Mouse (Mus musculus) midbrain, embryonic 16.5 days (tissue): ENCODE results near the gene Ppm1j. TPM values are rescaled to one million over a fixed set of nuclear protein-coding genes. Genes with fewer than 3 reads are reported as not detected.

ENCODE experiments used
- ATAC-seq: fragments of 200-750 bp; cut with Nextera tagmentation; 2 replicates; pipeline ENCODE4 v1.8.0; 2017; ENCODE audit warnings: moderate TSS enrichment
- H3K27ac ChIP-seq: fragments of 300-500 bp; sonication (generic); 2 replicates; pipeline ENCODE4 v1.5.1; 2014; ENCODE audit warnings: mild to moderate bottlenecking, low read length, mixed read lengths
- H3K27me3 ChIP-seq: fragments of 300-500 bp; sonication (generic); 2 replicates; pipeline ENCODE4 v1.6.1; 2014; ENCODE audit warnings: low read depth, low read length, mixed read lengths; ENCODE audit not compliant: control insufficient read depth, insufficient read depth
- H3K36me3 ChIP-seq: fragments of 300-500 bp; sonication (generic); 2 replicates; pipeline ENCODE4 v1.6.1; 2014; ENCODE audit warnings: mild to moderate bottlenecking, low read length, moderate library complexity, mixed read lengths; ENCODE audit not compliant: control insufficient read depth, insufficient read depth
- H3K4me1 ChIP-seq: fragments of 300-500 bp; sonication (generic); 2 replicates; pipeline ENCODE4 v1.6.1; 2014; ENCODE audit warnings: mild to moderate bottlenecking, low read length, mixed read lengths; ENCODE audit not compliant: control insufficient read depth, insufficient read depth
- H3K4me2 ChIP-seq: fragments of 300-500 bp; sonication (generic); 2 replicates; pipeline ENCODE4 v1.6.1; 2014; ENCODE audit warnings: mild to moderate bottlenecking, low read length, mixed read lengths
- H3K4me3 ChIP-seq: fragments of 300-500 bp; sonication (generic); 2 replicates; pipeline ENCODE4 v1.5.1; 2014; ENCODE audit warnings: low read depth, mild to moderate bottlenecking, low read length, moderate library complexity, mixed read lengths
- H3K9ac ChIP-seq: fragments of 300-500 bp; sonication (generic); 2 replicates; pipeline ENCODE4 v1.6.1; 2014; ENCODE audit warnings: low read depth, low read length, mixed read lengths
- H3K9me3 ChIP-seq: fragments of 300-500 bp; sonication (generic); replicated peaks from 2 replicates; pipeline ENCODE4 v1.6.1; 2014; ENCODE audit warnings: mild to moderate bottlenecking, low read length, mixed read lengths; ENCODE audit not compliant: control insufficient read depth, poor library complexity, severe bottlenecking
- WGBS: fragments of 180-500 bp; shearing (Covaris S2); extraction: QIAGEN DNeasy Blood & Tissue Kit; methylation state at CpG from one replicate; pipeline ENCODE4 v1.1.7; 2014; 5-methylcytosine and 5-hydroxymethylcytosine counted together
- polyA plus RNA-seq: library from polyadenylated mRNA; unstranded; fragments of >200 nt; fragmentation: Nextera tagmentation; extraction: Ambion mirVana; gene quantifications from 2 replicates; pipeline ENCODE4 v1.2.1, GENCODE M21; 2015

Ppm1j gene
- polyA plus RNA-seq, 1 experiment from 2014 or later, result 1.1 TPM

DNA sequence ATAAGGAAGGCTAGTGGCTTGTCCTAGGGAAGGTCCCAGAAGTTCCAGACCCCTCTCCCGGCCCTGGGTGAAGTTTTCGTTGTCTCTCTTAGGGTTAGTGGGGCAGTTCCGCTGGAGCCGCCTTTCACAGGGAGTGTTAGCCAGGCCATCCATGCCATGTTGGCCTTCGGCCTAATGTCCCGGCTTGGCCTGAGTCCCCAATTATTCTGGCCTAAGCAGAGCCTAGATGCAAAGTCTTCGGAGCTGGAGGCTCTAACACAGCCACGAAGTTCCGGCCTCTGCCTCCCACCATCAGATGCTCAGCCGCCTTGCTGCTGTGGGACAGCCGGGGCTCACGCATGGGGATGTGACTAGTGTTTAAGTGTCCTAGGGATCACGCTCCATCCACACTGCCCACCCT is 9.0 kb downstream of the Ppm1j start:
- ATAC-seq, result no peak
- Histone ChIP-seq H3K27ac (no peak overlapping the region), H3K9me3 (no peaks in the 10 kb centered on the region), H3K4me2 (peak overlapping the region; percentile 76), H3K4me3 (peak overlapping the region; percentile 42), H3K27me3 (peaks cover 12% of the 10 kb centered on the region), H3K4me1 (no peaks in the 10 kb centered on the region), H3K36me3 (no peaks in the 10 kb centered on the region), H3K9ac (no peak overlapping the region)
- whole genome bisulfite sequencing, result 45% methylated on average over 13 of the region's 13 CpGs

DNA sequence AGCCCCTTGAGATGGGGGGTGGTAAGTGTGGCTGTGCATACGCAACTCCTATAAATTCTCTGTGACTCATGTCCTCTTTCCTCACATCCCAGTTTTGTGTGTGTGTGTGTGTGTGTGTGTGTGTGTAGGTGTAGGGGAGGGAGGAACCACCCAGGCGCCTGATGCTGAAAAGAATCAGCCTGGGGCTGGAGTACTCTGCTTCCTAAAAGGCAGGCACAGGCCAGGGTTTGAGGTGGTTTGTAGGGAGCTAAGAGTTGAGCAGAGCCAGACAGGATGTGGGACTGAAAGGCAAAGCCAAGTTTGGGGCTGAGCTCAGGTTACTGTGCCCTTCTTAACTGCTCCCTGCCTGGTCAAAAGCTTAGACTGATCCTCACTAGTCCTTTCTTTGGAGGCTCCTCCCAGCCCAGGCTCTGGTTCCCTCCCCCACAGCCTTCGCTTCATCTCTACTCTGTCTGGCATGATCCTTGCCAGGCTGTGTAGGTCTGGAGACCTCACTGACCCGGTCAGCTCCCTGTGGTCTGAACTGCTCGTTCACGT is 9.6 kb downstream of the Ppm1j start:
- H3K4me2 ChIP-seq, result peak overlapping the region; percentile 76
- no peaks in the 10 kb centered on the region for H3K4me1 ChIP-seq
- H3K9me3 ChIP-seq, result no peaks in the 10 kb centered on the region
- peaks cover 7% of the 10 kb centered on the region for H3K27me3 ChIP-seq
- no peaks in the 10 kb centered on the region for H3K36me3 ChIP-seq
- H3K9ac ChIP-seq, result no peak overlapping the region
- no peak overlapping the region for H3K27ac ChIP-seq
- 31% methylated on average over 6 of the region's 6 CpGs for WGBS
- H3K4me3 ChIP-seq, result no peak overlapping the region
- ATAC-seq, result no peak

DNA sequence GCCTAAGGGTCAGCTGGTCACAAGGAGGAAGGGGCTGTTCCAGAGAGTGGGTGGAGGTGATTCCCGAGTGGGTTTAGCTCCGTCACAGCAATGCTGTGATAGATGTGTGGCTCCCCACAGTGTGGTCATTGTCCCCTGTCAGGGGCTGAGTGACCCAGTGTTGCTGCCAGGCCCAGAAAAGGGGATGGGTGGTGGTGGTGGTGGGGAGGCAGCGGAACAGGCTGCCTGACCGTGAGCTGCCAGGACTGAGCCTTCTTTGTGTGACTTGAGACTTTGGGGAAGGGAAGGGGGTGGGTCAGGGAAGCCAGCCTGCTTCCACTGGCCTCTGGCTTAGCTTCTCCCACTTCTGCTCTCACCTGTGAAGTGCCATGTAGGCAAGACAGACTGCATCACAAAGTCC is 10.2 kb downstream of the Ppm1j start:
- Histone ChIP-seq H3K36me3 (no peaks in the 10 kb centered on the region), H3K9me3 (no peaks in the 10 kb centered on the region), H3K4me1 (no peaks in the 10 kb centered on the region), H3K27ac (no peak overlapping the region), H3K4me3 (no peak overlapping the region), H3K27me3 (peaks cover 7% of the 10 kb centered on the region), H3K9ac (no peak overlapping the region), H3K4me2 (peak overlapping the region; percentile 76)
- ATAC-seq, result no peak
- WGBS, result 20% methylated on average over 4 of the region's 4 CpGs

DNA sequence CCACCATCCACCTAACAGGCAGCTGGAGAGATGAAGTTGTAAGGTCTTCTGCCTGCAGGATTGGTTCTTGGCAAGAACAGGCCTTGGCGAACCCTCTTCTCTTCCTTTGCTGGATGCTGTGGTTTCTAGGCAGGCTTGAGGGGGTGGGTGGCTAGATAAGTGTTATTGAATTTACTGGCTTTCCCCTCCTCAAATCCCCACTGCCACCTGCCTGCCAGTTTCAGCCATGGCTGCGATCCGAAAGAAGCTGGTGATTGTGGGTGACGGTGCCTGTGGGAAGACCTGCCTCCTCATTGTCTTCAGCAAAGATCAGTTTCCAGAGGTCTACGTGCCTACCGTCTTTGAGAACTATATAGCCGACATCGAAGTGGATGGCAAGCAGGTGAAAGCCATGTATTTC is 10.8 kb downstream of the Ppm1j start:
- no peak for ATAC-seq
- H3K36me3 ChIP-seq, result no peaks in the 10 kb centered on the region
- no peak overlapping the region for H3K9ac ChIP-seq
- H3K4me2 ChIP-seq, result no peak overlapping the region
- WGBS, result 94% methylated on average over 8 of the region's 8 CpGs
- no peaks in the 10 kb centered on the region for H3K9me3 ChIP-seq
- peaks cover 7% of the 10 kb centered on the region for H3K27me3 ChIP-seq
- no peaks in the 10 kb centered on the region for H3K4me1 ChIP-seq
- H3K4me3 ChIP-seq, result no peak overlapping the region
- no peak overlapping the region for H3K27ac ChIP-seq

- Histone ChIP-seq H3K4me2 (no peak overlapping the region), H3K9me3 (no peaks in the 10 kb centered on the region), H3K4me3 (no peak overlapping the region), H3K27me3 (peaks cover 7% of the 10 kb centered on the region; the same call in 1 of the 2 replicates), H3K4me1 (no peaks in the 10 kb centered on the region), H3K9ac (no peak overlapping the region), H3K36me3 (no peaks in the 10 kb centered on the region), H3K27ac (no peak overlapping the region)
- ATAC-seq, result no peak
- 81% methylated on average over 15 of the region's 15 CpGs for WGBS
Measured at GRCm38 (mm10) chr3:104792360-104793270, 11.8 kb downstream of the Ppm1j start.

GRCm38 (mm10) chr3:104793871-104794828 is 13.3 kb downstream of the Ppm1j start:
- H3K27me3 ChIP-seq, result peaks cover 5% of the 10 kb centered on the region; the same call in 1 of the 2 replicates
- H3K4me1 ChIP-seq, result no peaks in the 10 kb centered on the region
- no peaks in the 10 kb centered on the region for H3K36me3 ChIP-seq
- no peak overlapping the region for H3K4me3 ChIP-seq
- WGBS, result 59% methylated on average over 20 of the region's 20 CpGs
- no peaks in the 10 kb centered on the region for H3K9me3 ChIP-seq
- ATAC-seq, result peak; percentile 63
- H3K9ac ChIP-seq, result no peak overlapping the region
- H3K4me2 ChIP-seq, result no peak overlapping the region
- no peak overlapping the region for H3K27ac ChIP-seq

- Histone ChIP-seq H3K4me1 (no peaks in the 10 kb centered on the region), H3K4me2 (no peak overlapping the region), H3K9ac (no peak overlapping the region), H3K36me3 (no peaks in the 10 kb centered on the region), H3K27me3 (no peaks in the 10 kb centered on the region), H3K9me3 (no peaks in the 10 kb centered on the region), H3K27ac (no peak overlapping the region), H3K4me3 (no peak overlapping the region)
- WGBS, result 81% methylated on average over 11 of the region's 12 CpGs
- ATAC-seq, result no peak
Measured at GRCm38 (mm10) chr3:104794953-104795470, 14.2 kb downstream of the Ppm1j start.

DNA sequence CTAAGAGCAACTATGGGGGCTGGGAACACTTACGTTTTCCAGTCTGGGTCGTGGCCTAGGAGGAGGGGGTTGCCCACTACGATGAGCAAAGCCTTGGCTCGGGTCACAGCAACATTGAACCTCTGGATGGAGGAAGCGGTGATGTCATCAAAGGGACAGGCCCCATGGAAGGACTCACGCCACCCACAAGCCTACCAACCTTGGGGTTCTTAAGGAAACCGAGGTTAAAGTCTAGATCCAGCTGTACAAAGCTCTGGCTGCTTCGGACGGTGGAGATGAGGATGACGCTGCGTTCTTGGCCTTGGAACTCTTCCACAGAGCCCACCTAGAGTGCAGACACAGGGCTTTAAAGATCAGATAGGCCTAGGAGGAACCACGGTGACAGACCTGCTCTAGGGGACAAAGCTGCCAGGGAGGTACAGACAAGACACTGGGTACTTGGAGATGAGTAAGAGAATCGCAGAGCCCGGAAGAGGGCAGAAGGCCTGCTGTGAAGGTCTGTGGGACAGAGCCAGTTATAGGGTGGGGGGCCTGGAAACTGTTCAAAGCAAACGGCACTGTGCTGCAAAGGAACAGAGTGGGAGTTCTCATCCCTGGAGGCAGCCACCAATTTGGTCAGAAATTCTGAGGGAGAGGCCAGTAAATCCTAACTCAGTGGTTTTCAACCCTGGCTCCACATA is 14.9 kb downstream of the Ppm1j start:
- H3K4me3 ChIP-seq, result no peak overlapping the region
- 0 out of 2 replicates have a peak, but pooled peaks cover 2% of the 10 kb centered on the region for H3K36me3 ChIP-seq
- no peaks in the 10 kb centered on the region for H3K4me1 ChIP-seq
- no peaks in the 10 kb centered on the region for H3K9me3 ChIP-seq
- no peak for ATAC-seq
- no peak overlapping the region for H3K27ac ChIP-seq
- no peak overlapping the region for H3K9ac ChIP-seq
- H3K4me2 ChIP-seq, result no peak overlapping the region
- no peaks in the 10 kb centered on the region for H3K27me3 ChIP-seq
- 73% methylated on average over 15 of the region's 15 CpGs for WGBS
